Mouse (Mus musculus) limb, embryonic 14.5 days (tissue): ENCODE measurements around the gene A3galt2. TPM values are rescaled to one million over a fixed set of nuclear protein-coding genes. Genes with fewer than 3 reads are reported as not detected.

Experiments used
- ATAC-seq: fragments of 200-750 bp; cut with Nextera tagmentation; 2 replicates; pipeline ENCODE4 v1.8.0; 2017; ENCODE audit warnings: low read depth, moderate number of reproducible peaks, moderate TSS enrichment; ENCODE audit not compliant: low FRiP score
- DNase-seq: peaks from one replicate; pipeline ENCODE4 v3.0.0-alpha.2; 2015; ENCODE audit warnings: low spot score
- H3K27ac ChIP-seq: fragments of 300-500 bp; sonication (generic); replicated peaks from 2 replicates; pipeline ENCODE4 v1.5.1; 2014; ENCODE audit warnings: low read depth, mild to moderate bottlenecking, low read length, moderate library complexity, mixed read lengths
- H3K27me3 ChIP-seq: fragments of 300-500 bp; sonication (generic); 2 replicates; pipeline ENCODE4 v1.6.1; 2014; ENCODE audit warnings: low read length, mixed read lengths; ENCODE audit not compliant: control insufficient read depth, insufficient read depth
- H3K36me3 ChIP-seq: fragments of 300-500 bp; sonication (generic); 2 replicates; pipeline ENCODE4 v1.6.1; 2014; ENCODE audit warnings: mild to moderate bottlenecking, low read length, moderate library complexity, mixed read lengths; ENCODE audit not compliant: control insufficient read depth, insufficient read depth
- H3K4me1 ChIP-seq: fragments of 300-500 bp; sonication (generic); 2 replicates; pipeline ENCODE4 v1.6.1; 2014; ENCODE audit warnings: antibody characterized with exemption, low read length, mixed read lengths; ENCODE audit not compliant: control insufficient read depth, insufficient read depth
- H3K4me2 ChIP-seq: fragments of 300-500 bp; sonication (generic); replicated peaks from 2 replicates; pipeline ENCODE4 v1.6.1; 2014; ENCODE audit warnings: low read depth, mild to moderate bottlenecking, low read length, moderate library complexity; ENCODE audit not compliant: severe bottlenecking
- H3K4me3 ChIP-seq: fragments of 300-500 bp; sonication (generic); replicated peaks from 2 replicates; pipeline ENCODE4 v1.5.1; 2014; ENCODE audit warnings: low read length
- H3K9ac ChIP-seq: fragments of 300-500 bp; sonication (generic); 2 replicates; pipeline ENCODE4 v1.6.1; 2014; ENCODE audit warnings: mild to moderate bottlenecking, low read depth, low read length, moderate library complexity; ENCODE audit not compliant: severe bottlenecking
- H3K9me3 ChIP-seq: fragments of 300-500 bp; sonication (generic); 2 replicates; pipeline ENCODE4 v1.6.1; 2016; ENCODE audit warnings: low read length; ENCODE audit not compliant: control insufficient read depth
- POLR2A ChIP-seq: fragments of 200-500 bp; IDR thresholded peaks from 2 replicates; pipeline ENCODE4 v1.8.0; 2012; ENCODE audit warnings: inconsistent platforms, mild to moderate bottlenecking, moderate library complexity, borderline replicate concordance; ENCODE audit not compliant: insufficient read depth, insufficient read length; ENCODE audit errors: extremely low read depth
- WGBS: fragments of 180-500 bp; shearing (Covaris S2); extraction: QIAGEN DNeasy Blood & Tissue Kit; methylation state at CpG from one replicate; pipeline ENCODE4 v1.1.7; 2014; 5-methylcytosine and 5-hydroxymethylcytosine counted together
- polyA plus RNA-seq, 2 experiments: library from polyadenylated mRNA; depleted of rRNA in 1 of 2; stranded (reverse) in 1 of 2; unstranded in 1 of 2; fragments of >200 nt; fragmentation: Nextera tagmentation in 1 of 2; extraction: Ambion mirVana in 1 of 2; gene quantifications; 2 replicates each; pipeline versions ENCODE4 v1.2.1 to v1.2.3; 2012 to 2014

The A3galt2 gene
- polyA plus RNA-seq (2012; rRNA removed) (1.7 and 2.1 TPM in 2 replicates), polyA plus RNA-seq (2014; fragmentation: Nextera tagmentation; extraction: Ambion mirVana) (0.15 and 0.39 TPM in 2 replicates)

- no peaks in the 10 kb centered on the region for H3K27me3 ChIP-seq
- peaks cover 48% of the 10 kb centered on the region for H3K36me3 ChIP-seq
- H3K4me1 ChIP-seq, result no peaks in the 10 kb centered on the region
- no peaks in the 10 kb centered on the region for H3K9me3 ChIP-seq
- DNase-seq, result no peak
- no peak for TF ChIP-seq POLR2A
- 0 out of 2 replicates have a peak within 1 kb of the TSS, but pooled peaks have one; percentile 33 for H3K27ac ChIP-seq
- ATAC-seq, result no peak
- no peak within 1 kb of the TSS for H3K4me3 ChIP-seq
- WGBS, result 55% methylated on average over 3 of the region's 3 CpGs
- no peak within 1 kb of the TSS for H3K9ac ChIP-seq
- H3K4me2 ChIP-seq, result no peak within 1 kb of the TSS
Observed at GRCm38 (mm10) chr4:128755064-128755463, at the start of gene A3galt2. Gene A3galt2 (plus strand): TSS chr4:128755364.

- Histone ChIP-seq H3K9me3 (no peaks in the 10 kb centered on the region), H3K4me3 (no peak overlapping the region), H3K36me3 (no peaks in the 10 kb centered on the region; the same call in 1 of the 2 replicates), H3K27me3 (no peaks in the 10 kb centered on the region), H3K4me1 (peaks cover 4% of the 10 kb centered on the region), H3K9ac (no peak overlapping the region), H3K4me2 (0 out of 2 replicates have a peak overlapping the region, but pooled peaks have one; percentile 18), H3K27ac (no peak overlapping the region)
- 8% methylated on average over 9 of the region's 9 CpGs for WGBS
- no peak for TF ChIP-seq POLR2A
- peak; percentile 60 for DNase-seq
- peak; percentile 35; the same call in 1 of the 2 replicates for ATAC-seq
Observed at GRCm38 (mm10) chr4:128706626-128707025, 48.5 kb upstream of the A3galt2 start.

- no peak for TF ChIP-seq POLR2A
- no peak overlapping the region for H3K4me3 ChIP-seq
- H3K27me3 ChIP-seq, result no peaks in the 10 kb centered on the region
- no peak overlapping the region for H3K4me2 ChIP-seq
- no peak overlapping the region for H3K9ac ChIP-seq
- no peaks in the 10 kb centered on the region for H3K9me3 ChIP-seq
- H3K27ac ChIP-seq, result no peak overlapping the region
- no peaks in the 10 kb centered on the region; the same call in 1 of the 2 replicates for H3K36me3 ChIP-seq
- ATAC-seq (no peak), DNase-seq (no peak)
- 60% methylated on average over 4 of the region's 4 CpGs for WGBS
- H3K4me1 ChIP-seq, result peaks cover 9% of the 10 kb centered on the region
Observed at GRCm38 (mm10) chr4:128707384-128707783, 47.8 kb upstream of the A3galt2 start.

DNA sequence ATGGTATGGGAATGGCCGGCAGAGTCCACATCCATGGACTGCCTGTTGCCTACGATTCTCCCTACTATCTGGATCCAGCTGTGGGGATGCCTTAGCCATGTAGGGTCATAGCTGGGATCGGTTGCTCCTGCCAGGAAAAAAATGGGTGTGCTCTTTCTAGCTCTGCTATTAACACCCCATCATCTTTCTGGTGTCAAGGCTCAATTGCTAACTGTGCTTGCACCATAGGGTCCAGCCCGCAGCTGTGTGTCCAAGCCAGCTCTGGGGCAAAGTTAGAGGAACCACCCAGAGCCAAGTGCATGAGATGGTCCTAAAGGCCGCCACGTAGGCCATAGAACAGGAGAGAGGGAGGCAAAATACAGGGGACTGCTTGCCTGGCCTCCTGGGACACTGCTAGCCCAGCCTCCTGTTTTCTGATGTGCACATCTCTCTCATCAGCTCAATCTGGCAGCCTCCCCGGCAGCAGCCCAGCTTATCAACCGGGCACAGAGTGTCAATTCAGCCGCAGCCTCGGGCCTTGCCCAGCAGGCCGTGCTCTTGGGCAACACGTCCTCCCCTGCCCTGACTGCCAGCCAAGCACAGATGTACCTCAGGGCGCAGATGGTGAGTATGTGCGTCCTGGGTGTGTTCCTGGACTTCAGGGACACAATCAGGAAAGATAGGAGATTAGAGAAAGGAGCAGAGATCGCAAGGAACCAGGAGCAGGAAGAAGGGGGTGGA is 45.9 kb upstream of the A3galt2 start:
- DNase-seq (no peak), ATAC-seq (no peak)
- no peaks in the 10 kb centered on the region; the same call in 1 of the 2 replicates for H3K36me3 ChIP-seq
- H3K4me2 ChIP-seq, result no peak overlapping the region
- TF ChIP-seq POLR2A, result no peak
- no peak overlapping the region for H3K4me3 ChIP-seq
- H3K9me3 ChIP-seq, result no peaks in the 10 kb centered on the region
- H3K27ac ChIP-seq, result no peak overlapping the region
- no peaks in the 10 kb centered on the region for H3K27me3 ChIP-seq
- H3K4me1 ChIP-seq, result peaks cover 9% of the 10 kb centered on the region
- H3K9ac ChIP-seq, result no peak overlapping the region
- 87% methylated on average over 15 of the region's 15 CpGs for WGBS

- WGBS, result 84% methylated on average over 12 of the region's 12 CpGs
- no peak for DNase-seq
- H3K9me3 ChIP-seq, result no peaks in the 10 kb centered on the region
- H3K4me1 ChIP-seq, result peaks cover 9% of the 10 kb centered on the region
- H3K27ac ChIP-seq, result no peak overlapping the region
- H3K36me3 ChIP-seq, result no peaks in the 10 kb centered on the region; the same call in 1 of the 2 replicates
- TF ChIP-seq POLR2A, result no peak
- no peak overlapping the region for H3K4me3 ChIP-seq
- no peak overlapping the region for H3K4me2 ChIP-seq
- no peaks in the 10 kb centered on the region for H3K27me3 ChIP-seq
- ATAC-seq, result no peak
- no peak overlapping the region for H3K9ac ChIP-seq
Observed at GRCm38 (mm10) chr4:128709781-128710166, 45.4 kb upstream of the A3galt2 start.
